Mouse (Mus musculus): ENCODE measurements around the gene Lrrc3. TPM values are rescaled to one million over a fixed set of nuclear protein-coding genes. Genes with fewer than 3 reads are reported as not detected.
"Not testable (repeated sequence)": the region's sequence is repeated elsewhere in the genome, so short reads cannot be mapped to it uniquely, and the experiment has no call there.

Lrrc3 gene
- polyA plus RNA-seq (2012; ENCODE audit: insufficient read depth, insufficient read length, missing spikeins) = 0.19 TPM in 1 of 2 replicates, not detected in the other

DNA sequence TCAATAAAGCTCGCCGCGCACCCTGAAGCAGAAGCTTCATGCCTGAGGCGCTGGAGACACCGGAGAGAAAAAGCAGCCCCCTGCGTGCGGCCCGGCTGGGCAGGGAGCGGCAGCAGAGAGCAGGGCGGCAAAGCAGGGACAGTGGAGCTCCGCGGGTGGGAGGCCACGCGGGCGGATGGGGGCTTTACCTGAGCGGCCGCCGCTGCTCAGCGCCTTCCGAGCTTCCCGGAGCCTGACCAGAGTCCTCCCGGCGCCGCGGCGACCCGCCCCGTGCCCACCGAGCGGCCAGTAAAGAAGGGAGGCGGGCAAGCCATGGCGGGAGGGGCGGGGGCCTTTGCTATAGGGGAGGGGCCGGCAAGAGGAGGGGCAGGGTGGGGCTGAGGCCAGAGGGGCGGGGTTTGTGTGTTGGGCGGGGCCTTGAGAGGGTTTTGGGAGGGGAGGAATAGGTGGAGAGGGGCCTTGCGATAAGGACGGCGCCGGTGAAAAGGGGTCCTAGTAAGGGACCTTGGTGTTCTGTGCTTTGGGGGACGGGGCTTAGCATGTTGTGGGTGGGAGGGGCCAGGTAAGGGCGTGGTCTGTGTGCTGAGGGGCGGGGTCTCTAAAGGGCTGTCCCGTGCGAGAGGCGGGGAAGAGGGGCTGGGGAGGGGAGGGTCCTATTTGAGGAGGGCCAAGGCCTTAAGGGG is at the start of gene Lrrc3:
Lrrc3 (minus strand) TSS at position 326 of the 683 bp plus-strand sequence.
- H3K4me3 ChIP-seq (ENCODE audit: insufficient read depth, low read length) = peak within 1 kb of the TSS; percentile 59
- peaks cover 8% of the 10 kb centered on the region for H3K4me1 ChIP-seq (ENCODE audit: control insufficient read depth, insufficient read depth, low read length)
- H3K27ac ChIP-seq (ENCODE audit: insufficient read depth, low read depth, low read length) = no peak within 1 kb of the TSS
- no peak for TF ChIP-seq POLR2A (IDR thresholded peaks at IDR 0.05; ENCODE audit: borderline replicate concordance, low read depth, low read length)
- TF ChIP-seq CTCF (IDR thresholded peaks at IDR 0.05; ENCODE audit: low read depth, low read length) = no peak

DNA sequence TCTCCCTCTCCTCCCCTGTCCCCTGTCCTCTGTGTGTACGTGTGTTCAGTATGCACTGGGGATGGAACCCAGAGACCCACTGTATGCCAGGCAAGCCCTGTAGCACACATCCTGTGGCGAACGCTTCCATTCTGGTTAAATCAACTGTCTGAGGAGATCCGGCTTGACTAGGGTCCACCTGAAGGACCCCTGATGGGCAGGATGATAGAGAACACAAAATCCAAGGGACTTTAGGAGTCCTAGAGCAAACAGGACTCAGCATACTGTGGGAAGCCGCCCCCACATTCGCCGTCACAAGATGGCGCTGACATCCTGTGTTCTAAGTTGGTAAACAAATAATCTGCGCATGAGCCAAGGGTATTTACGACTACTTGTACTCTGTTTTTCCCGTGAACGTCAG is 48.1 kb upstream of the Lrrc3 start:
- not testable (repeated sequence) for H3K27ac ChIP-seq (ENCODE audit: insufficient read depth, low read depth, low read length); H3K4me1 ChIP-seq (ENCODE audit: control insufficient read depth, insufficient read depth, low read length); H3K4me3 ChIP-seq (ENCODE audit: insufficient read depth, low read length)

DNA sequence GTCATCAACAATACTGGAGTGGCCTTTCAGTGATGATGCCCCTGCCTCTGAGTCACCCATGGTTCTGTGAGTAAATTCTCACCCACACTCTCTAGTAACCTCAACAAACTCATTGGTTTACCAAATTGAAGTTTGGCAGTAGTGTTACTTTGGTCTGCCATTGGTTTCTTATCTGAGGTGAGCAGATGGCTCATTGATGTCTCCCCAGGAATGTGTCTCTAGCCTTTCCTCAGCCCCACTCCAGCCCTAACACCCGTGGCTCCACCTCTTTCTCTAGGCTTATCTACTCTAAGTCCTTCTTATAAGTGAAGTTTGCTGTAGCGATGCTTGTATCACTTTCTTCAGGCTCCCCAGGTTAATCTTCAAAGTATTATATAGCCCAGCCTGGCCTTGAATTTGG is 37.3 kb upstream of the Lrrc3 start:
- no peaks in the 10 kb centered on the region for H3K4me1 ChIP-seq (ENCODE audit: control insufficient read depth, insufficient read depth, low read length)
- H3K27ac ChIP-seq (ENCODE audit: insufficient read depth, low read depth, low read length) = no peak overlapping the region
- TF ChIP-seq POLR2A (IDR thresholded peaks at IDR 0.05; ENCODE audit: borderline replicate concordance, low read depth, low read length) = no peak
- TF ChIP-seq CTCF (IDR thresholded peaks at IDR 0.05; ENCODE audit: low read depth, low read length) = no peak
- H3K4me3 ChIP-seq (ENCODE audit: insufficient read depth, low read length) = no peak overlapping the region

DNA sequence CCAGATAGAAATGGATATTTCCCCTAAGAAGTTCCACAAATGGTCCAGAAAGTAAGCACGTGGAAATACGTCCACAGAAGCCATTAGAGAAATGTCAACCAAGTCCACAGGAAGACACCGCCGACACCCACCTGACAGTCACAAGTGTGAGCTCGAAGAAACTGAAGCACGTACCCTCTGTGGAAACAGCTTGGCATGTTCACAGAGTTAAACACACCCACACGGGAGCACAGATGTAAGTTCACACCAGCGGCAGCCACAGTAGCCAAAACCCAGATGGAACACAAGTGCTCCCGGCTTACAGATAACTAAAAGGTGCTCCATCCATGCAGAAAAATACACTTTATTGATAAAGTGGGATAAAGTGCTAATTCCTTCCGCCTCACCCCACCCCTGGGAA is 25.0 kb upstream of the Lrrc3 start:
- no peak overlapping the region for H3K4me3 ChIP-seq (ENCODE audit: insufficient read depth, low read length)
- H3K27ac ChIP-seq (ENCODE audit: insufficient read depth, low read depth, low read length) = no peak overlapping the region
- no peak for TF ChIP-seq POLR2A (IDR thresholded peaks at IDR 0.05; ENCODE audit: borderline replicate concordance, low read depth, low read length)
- no peak for TF ChIP-seq CTCF (IDR thresholded peaks at IDR 0.05; ENCODE audit: low read depth, low read length)
- H3K4me1 ChIP-seq (ENCODE audit: control insufficient read depth, insufficient read depth, low read length) = no peaks in the 10 kb centered on the region

DNA sequence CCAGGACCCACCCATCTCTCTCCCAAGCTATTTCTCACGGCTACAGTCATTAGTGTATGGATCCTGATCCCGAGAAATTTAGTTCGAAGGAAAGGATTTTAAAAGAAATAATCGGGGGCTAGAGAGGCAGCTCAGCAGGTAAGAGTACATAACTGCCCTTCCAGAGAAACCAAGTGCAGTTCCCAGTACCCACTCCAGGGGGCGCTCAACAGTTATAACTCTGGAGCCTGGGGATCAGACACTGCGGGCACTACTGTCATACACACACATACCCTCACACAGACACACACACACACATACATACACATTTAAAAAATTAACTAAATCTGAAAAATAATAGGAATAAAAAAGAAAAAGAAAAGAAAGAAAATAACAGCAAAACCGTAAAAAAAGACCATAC is 23.8 kb upstream of the Lrrc3 start:
- H3K4me1 ChIP-seq (ENCODE audit: control insufficient read depth, insufficient read depth, low read length) = no peaks in the 10 kb centered on the region
- TF ChIP-seq POLR2A (IDR thresholded peaks at IDR 0.05; ENCODE audit: borderline replicate concordance, low read depth, low read length) (no peak), CTCF (IDR thresholded peaks at IDR 0.05; ENCODE audit: low read depth, low read length) (peak; percentile 83)

DNA sequence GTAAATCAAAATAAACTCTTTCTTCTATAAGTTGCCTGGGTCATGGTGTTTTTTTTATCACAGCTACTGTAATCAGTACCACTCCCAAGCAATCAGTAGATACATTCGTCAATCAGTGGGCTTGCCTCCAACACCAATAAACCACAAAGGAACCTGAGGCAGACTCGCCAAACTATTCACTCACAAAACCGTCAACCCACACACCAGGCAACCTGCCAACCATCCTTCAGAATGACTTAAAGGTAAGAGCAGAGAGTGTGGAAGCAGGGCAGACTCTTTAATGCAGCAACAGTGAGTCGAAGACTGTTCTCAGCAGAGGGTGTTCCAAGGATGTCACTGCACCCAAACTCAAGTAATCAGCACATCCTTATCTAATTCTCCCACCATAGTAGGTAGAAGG is 20.3 kb upstream of the Lrrc3 start:
- H3K27ac ChIP-seq (ENCODE audit: insufficient read depth, low read depth, low read length) = no peak overlapping the region
- H3K4me3 ChIP-seq (ENCODE audit: insufficient read depth, low read length) = no peak overlapping the region
- TF ChIP-seq POLR2A (IDR thresholded peaks at IDR 0.05; ENCODE audit: borderline replicate concordance, low read depth, low read length) (no peak), CTCF (IDR thresholded peaks at IDR 0.05; ENCODE audit: low read depth, low read length) (no peak)
- peaks cover 6% of the 10 kb centered on the region for H3K4me1 ChIP-seq (ENCODE audit: control insufficient read depth, insufficient read depth, low read length)

More for the DNA sequence above, 23.8 kb upstream of the Lrrc3 start:
- Histone ChIP-seq H3K4me3 (ENCODE audit: insufficient read depth, low read length) (no peak overlapping the region), H3K27ac (ENCODE audit: insufficient read depth, low read depth, low read length) (no peak overlapping the region)

DNA sequence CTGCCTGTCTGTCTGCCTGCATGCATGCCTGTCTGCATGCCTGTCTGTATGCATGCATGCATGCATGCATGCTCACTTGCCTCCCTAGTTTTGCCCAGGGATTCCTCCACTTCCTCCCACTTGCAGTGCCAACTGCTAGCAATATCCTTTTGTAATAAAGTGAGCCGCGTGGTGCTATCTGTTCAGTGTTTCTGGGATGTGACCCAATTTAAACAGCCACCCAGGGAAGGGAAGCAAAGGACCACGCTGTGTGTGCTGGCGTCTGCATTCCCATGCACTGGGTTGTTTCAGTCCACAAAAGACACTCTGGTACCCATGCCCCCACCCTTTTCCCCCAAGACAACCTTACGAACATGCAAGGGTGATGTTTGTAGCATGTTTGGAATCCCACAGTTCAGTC is 18.7 kb upstream of the Lrrc3 start:
- no peak overlapping the region for H3K4me3 ChIP-seq (ENCODE audit: insufficient read depth, low read length)
- no peak overlapping the region for H3K27ac ChIP-seq (ENCODE audit: insufficient read depth, low read depth, low read length)
- peaks cover 20% of the 10 kb centered on the region for H3K4me1 ChIP-seq (ENCODE audit: control insufficient read depth, insufficient read depth, low read length)
- TF ChIP-seq POLR2A (IDR thresholded peaks at IDR 0.05; ENCODE audit: borderline replicate concordance, low read depth, low read length) (no peak), CTCF (IDR thresholded peaks at IDR 0.05; ENCODE audit: low read depth, low read length) (no peak)

DNA sequence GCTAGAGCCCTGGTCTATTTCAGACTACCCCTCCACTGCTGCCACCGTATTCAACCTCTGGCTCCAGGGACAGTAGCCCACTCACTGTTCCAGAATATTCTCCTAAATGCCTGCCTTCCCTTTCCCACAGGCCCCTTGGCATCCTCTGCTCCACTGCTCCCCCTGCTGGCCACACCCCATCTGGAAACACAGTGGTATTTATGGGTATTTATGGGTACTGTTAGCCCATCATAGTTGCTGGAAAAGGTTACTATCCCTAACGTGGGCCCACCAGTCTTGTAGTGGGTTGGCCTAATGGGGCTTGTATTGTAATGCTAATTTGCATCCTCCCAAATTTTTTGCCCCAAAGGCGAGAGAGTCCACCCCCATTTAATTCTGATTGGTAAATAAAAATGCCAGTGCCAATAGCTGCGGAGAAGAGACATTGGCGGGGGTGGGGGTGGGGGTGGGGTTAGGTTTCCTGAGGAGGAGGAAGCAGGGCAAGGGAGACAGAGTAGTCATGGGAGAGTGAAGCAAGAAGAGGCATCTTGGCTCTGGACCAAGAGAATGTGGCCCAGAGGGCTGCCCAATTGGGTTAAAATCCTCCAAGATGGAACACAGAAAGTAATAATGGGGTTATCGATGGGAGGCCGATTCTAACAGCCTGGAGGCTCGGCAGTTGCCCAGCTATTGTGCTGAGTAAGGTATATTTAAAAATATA is 14.4 kb upstream of the Lrrc3 start:
- peak overlapping the region; percentile 49; the same call in 1 of the 2 replicates for H3K27ac ChIP-seq (ENCODE audit: insufficient read depth, low read depth, low read length)
- no peak overlapping the region for H3K4me3 ChIP-seq (ENCODE audit: insufficient read depth, low read length)
- peaks cover 20% of the 10 kb centered on the region for H3K4me1 ChIP-seq (ENCODE audit: control insufficient read depth, insufficient read depth, low read length)
- TF ChIP-seq CTCF (IDR thresholded peaks at IDR 0.05; ENCODE audit: low read depth, low read length) (peak; percentile 73), POLR2A (IDR thresholded peaks at IDR 0.05; ENCODE audit: borderline replicate concordance, low read depth, low read length) (no peak)

DNA sequence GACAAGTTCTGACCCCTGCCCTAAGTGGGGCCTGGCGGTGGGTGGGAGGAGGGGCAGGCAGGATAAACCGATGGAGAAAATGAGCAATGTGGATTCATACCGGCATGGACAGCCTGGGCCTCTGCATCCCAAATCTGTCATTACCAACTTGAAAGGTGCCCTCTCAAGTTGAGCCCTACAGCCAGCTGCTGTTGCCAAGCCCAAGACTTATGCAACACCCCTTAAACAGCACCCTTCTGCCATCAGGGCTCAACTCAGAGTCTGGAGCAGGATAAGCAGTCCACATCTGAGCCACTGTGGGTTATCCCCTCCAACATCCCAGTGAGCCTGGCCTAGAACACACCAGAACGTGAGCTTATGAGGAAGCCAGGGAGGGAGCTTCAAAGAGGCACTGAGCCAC is 11.0 kb upstream of the Lrrc3 start:
- H3K4me1 ChIP-seq (ENCODE audit: control insufficient read depth, insufficient read depth, low read length) = peaks cover 20% of the 10 kb centered on the region
- H3K4me3 ChIP-seq (ENCODE audit: insufficient read depth, low read length) = no peak overlapping the region
- H3K27ac ChIP-seq (ENCODE audit: insufficient read depth, low read depth, low read length) = no peak overlapping the region
- TF ChIP-seq POLR2A (IDR thresholded peaks at IDR 0.05; ENCODE audit: borderline replicate concordance, low read depth, low read length) = no peak
- no peak for TF ChIP-seq CTCF (IDR thresholded peaks at IDR 0.05; ENCODE audit: low read depth, low read length)

DNA sequence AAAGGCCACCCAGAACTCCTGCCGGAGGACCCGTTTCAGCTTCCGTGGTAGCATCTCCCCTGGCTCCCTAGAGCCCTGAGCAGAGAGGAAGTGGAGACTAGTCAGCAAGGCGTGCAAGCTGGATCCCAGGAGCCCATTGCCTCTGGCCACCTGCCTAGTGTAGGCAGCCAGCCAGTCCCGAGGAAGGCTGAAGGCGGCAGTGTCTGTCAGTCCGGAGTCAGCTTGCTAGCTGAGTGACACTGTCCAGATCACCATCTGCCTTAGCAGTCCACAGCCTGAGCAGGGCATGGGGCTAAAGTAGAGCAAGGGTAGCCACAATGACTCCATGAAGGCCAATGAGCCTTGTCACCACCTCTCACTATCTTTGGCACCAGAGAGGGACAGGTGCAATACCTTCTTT is 10.3 kb upstream of the Lrrc3 start:
- Histone ChIP-seq H3K4me1 (ENCODE audit: control insufficient read depth, insufficient read depth, low read length) (peaks cover 13% of the 10 kb centered on the region), H3K27ac (ENCODE audit: insufficient read depth, low read depth, low read length) (no peak overlapping the region), H3K4me3 (ENCODE audit: insufficient read depth, low read length) (no peak overlapping the region)
- TF ChIP-seq CTCF (IDR thresholded peaks at IDR 0.05; ENCODE audit: low read depth, low read length) (no peak), POLR2A (IDR thresholded peaks at IDR 0.05; ENCODE audit: borderline replicate concordance, low read depth, low read length) (no peak)
